Mouse (Mus musculus): ENCODE measurements at regions not wholly inside any gene's neighbourhood (a gene's known extent, or its start where the extent isn't known, plus 50 kb on each side); places are given as distances from the start of the nearest gene placed in this dataset.

DNA sequence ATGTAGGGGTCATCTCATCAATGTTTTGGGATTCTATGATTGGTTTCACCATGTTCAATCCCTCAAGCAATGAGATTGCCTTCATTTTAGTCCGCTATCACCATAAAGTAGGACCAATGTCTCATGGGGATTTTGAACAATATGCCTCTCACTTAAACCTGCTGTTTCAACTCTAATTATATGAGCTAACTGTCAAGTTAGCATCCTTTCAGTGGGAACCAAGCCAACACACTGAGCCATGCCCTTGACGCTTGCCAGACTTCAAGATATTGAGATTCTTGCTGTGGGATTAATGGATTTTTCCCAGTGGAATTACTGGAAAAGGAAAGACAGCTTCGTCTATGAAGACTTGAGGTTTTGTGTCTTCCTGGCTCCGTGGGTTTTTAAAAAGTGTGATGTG is 259.5 kb downstream of the Hdgfl1 start:
- Histone ChIP-seq H3K9ac (ENCODE audit: control insufficient read depth, low read depth, low read length, poor library complexity, severe bottlenecking) (no peak overlapping the region), H3K36me3 (ENCODE audit: control insufficient read depth in 1 of 2, insufficient read depth in 2 of 2, low read length in 2 of 2) (no peaks in the 10 kb centered on the region), H3K4me3 (ENCODE audit: control insufficient read depth in 1 of 2, insufficient read depth in 1 of 2, low read depth in 2 of 2, low read length in 2 of 2) (no peak overlapping the region), H3K4me1 (ENCODE audit: control insufficient read depth in 1 of 2, insufficient read depth in 2 of 2, low read length in 2 of 2) (no peaks in the 10 kb centered on the region), H3K27me3 (ENCODE audit: control insufficient read depth in 1 of 2, insufficient read depth in 2 of 2, low read length in 2 of 2) (no peaks in the 10 kb centered on the region), H3K27ac (ENCODE audit: control insufficient read depth, low read depth, low read length) (no peak overlapping the region), H3K79me2 (ENCODE audit: control insufficient read depth, insufficient read depth, low read length, poor library complexity) (no peaks in the 10 kb centered on the region), H3K9me3 (replicated peaks; ENCODE audit: insufficient read depth, low read length) (no peaks in the 10 kb centered on the region)
- TF ChIP-seq UBTF (IDR thresholded peaks at IDR 0.05; ENCODE audit: borderline replicate concordance, insufficient read depth, low read depth, low read length), result no peak
- no peak for TF ChIP-seq USF1 (IDR thresholded peaks at IDR 0.05; ENCODE audit: low read depth, low read length)
- no peak for TF ChIP-seq RCOR1 (IDR thresholded peaks at IDR 0.05; ENCODE audit: low read depth, low read length)
- TF ChIP-seq JUND (IDR thresholded peaks at IDR 0.05; ENCODE audit: low read depth, low read length), result no peak
- TF ChIP-seq KAT2A (conservative IDR thresholded peaks at IDR 0.05; ENCODE audit: low read depth, low read length), result no peak
- TF ChIP-seq CTCF (IDR thresholded peaks at IDR 0.05 in 2 of 3, conservative IDR thresholded peaks at IDR 0.05 in 1 of 3; ENCODE audit: control insufficient read depth in 1 of 3, insufficient read depth in 1 of 3, low read depth in 2 of 3, low read length in 3 of 3, poor library complexity in 1 of 3, severe bottlenecking in 1 of 3), result no peak
- no peak for TF ChIP-seq MYC (IDR thresholded peaks at IDR 0.05; ENCODE audit: low read depth, low read length)
- no peak for TF ChIP-seq MXI1 (IDR thresholded peaks at IDR 0.05; ENCODE audit: low read depth, low read length)
- no peak for TF ChIP-seq GABPA (IDR thresholded peaks at IDR 0.05; ENCODE audit: low read depth, low read length)
- TF ChIP-seq MYB (IDR thresholded peaks at IDR 0.05; ENCODE audit: low read depth, low read length), result no peak
- TF ChIP-seq TCF12 (IDR thresholded peaks at IDR 0.05; ENCODE audit: low read depth, low read length), result no peak
- DNase-seq (ENCODE audit: low read depth, low spot score), result no peak

GRCm38 (mm10) chr13:26509841-26510240 is 260.1 kb downstream of the Hdgfl1 start:
- Histone ChIP-seq H3K27me3 (ENCODE audit: control insufficient read depth in 1 of 2, insufficient read depth in 2 of 2, low read length in 2 of 2) (no peaks in the 10 kb centered on the region), H3K9me3 (replicated peaks; ENCODE audit: insufficient read depth, low read length) (no peaks in the 10 kb centered on the region), H3K27ac (ENCODE audit: control insufficient read depth, low read depth, low read length) (no peak overlapping the region), H3K4me1 (ENCODE audit: control insufficient read depth in 1 of 2, insufficient read depth in 2 of 2, low read length in 2 of 2) (no peaks in the 10 kb centered on the region), H3K79me2 (ENCODE audit: control insufficient read depth, insufficient read depth, low read length, poor library complexity) (no peaks in the 10 kb centered on the region), H3K9ac (ENCODE audit: control insufficient read depth, low read depth, low read length, poor library complexity, severe bottlenecking) (no peak overlapping the region), H3K36me3 (ENCODE audit: control insufficient read depth in 1 of 2, insufficient read depth in 2 of 2, low read length in 2 of 2) (no peaks in the 10 kb centered on the region), H3K4me3 (ENCODE audit: control insufficient read depth in 1 of 2, insufficient read depth in 1 of 2, low read depth in 2 of 2, low read length in 2 of 2) (no peak overlapping the region)
- no peak for DNase-seq (ENCODE audit: low read depth, low spot score)
- TF ChIP-seq CTCF (IDR thresholded peaks at IDR 0.05 in 2 of 3, conservative IDR thresholded peaks at IDR 0.05 in 1 of 3; ENCODE audit: control insufficient read depth in 1 of 3, insufficient read depth in 1 of 3, low read depth in 2 of 3, low read length in 3 of 3, poor library complexity in 1 of 3, severe bottlenecking in 1 of 3), result no peak
- no peak for TF ChIP-seq GABPA (IDR thresholded peaks at IDR 0.05; ENCODE audit: low read depth, low read length)
- TF ChIP-seq TAL1 (IDR thresholded peaks at IDR 0.05; ENCODE audit: low read length), result no peak
- no peak for TF ChIP-seq MXI1 (IDR thresholded peaks at IDR 0.05; ENCODE audit: low read depth, low read length)
- TF ChIP-seq ZMIZ1 (IDR thresholded peaks at IDR 0.05; ENCODE audit: low read depth, low read length), result no peak
- no peak for TF ChIP-seq RCOR1 (IDR thresholded peaks at IDR 0.05; ENCODE audit: low read depth, low read length)
- no peak for TF ChIP-seq E2F4 (IDR thresholded peaks at IDR 0.05; ENCODE audit: borderline replicate concordance, low read depth, low read length)
- no peak for TF ChIP-seq MYC (IDR thresholded peaks at IDR 0.05; ENCODE audit: low read depth, low read length)
- TF ChIP-seq KAT2A (conservative IDR thresholded peaks at IDR 0.05; ENCODE audit: low read depth, low read length), result no peak
- TF ChIP-seq SMC3 (IDR thresholded peaks at IDR 0.05; ENCODE audit: low read depth, low read length), result no peak
- TF ChIP-seq CHD2 (IDR thresholded peaks at IDR 0.05; ENCODE audit: low read length), result no peak
- no peak for TF ChIP-seq USF2 (IDR thresholded peaks at IDR 0.05; ENCODE audit: borderline replicate concordance in 1 of 2, insufficient read depth in 1 of 2, low read depth in 1 of 2, low read length in 2 of 2)
- no peak for TF ChIP-seq POLR2AphosphoS5 (IDR thresholded peaks at IDR 0.05; ENCODE audit: borderline replicate concordance, low read depth, low read length)
- TF ChIP-seq ETS1 (IDR thresholded peaks at IDR 0.05; ENCODE audit: low read depth, low read length), result no peak
- TF ChIP-seq ZNF384 (IDR thresholded peaks at IDR 0.05; ENCODE audit: low read depth, low read length), result no peak

All from MEL (cell line).